Mouse (Mus musculus): ENCODE measurements around the gene Prkn. TPM values are rescaled to one million over a fixed set of nuclear protein-coding genes. Genes with fewer than 3 reads are reported as not detected.
"Not testable (repeated sequence)": the region's sequence is repeated elsewhere in the genome, so short reads cannot be mapped to it uniquely, and the experiment has no call there.

Prkn gene
- polyA plus RNA-seq, 1 experiment from 2014 or later: 2.1 TPM

- Histone ChIP-seq H3K27ac (no peak overlapping the region), H3K4me2 (replicated peaks) (no peak overlapping the region), H3K27me3 (peaks cover 69% of the 10 kb centered on the region), H3K36me3 (no peaks in the 10 kb centered on the region), H3K9ac (0 out of 2 replicates have a peak overlapping the region, but pooled peaks have one; percentile 13), H3K4me1 (peaks cover 17% of the 10 kb centered on the region; the same call in 1 of the 2 replicates), H3K9me3 (no peaks in the 10 kb centered on the region), H3K4me3 (no peak overlapping the region)
- WGBS: 31% methylated on average over 17 of the region's 17 CpGs
- ATAC-seq (ENCODE audit: low FRiP score, low read depth): peak; percentile 34; the same call in 1 of the 2 replicates
Observed at GRCm38 (mm10) chr17:11978260-11978821, 1138.2 kb downstream of the Prkn start.

- no peak for ATAC-seq (ENCODE audit: low FRiP score, low read depth)
- Histone ChIP-seq H3K27me3 (peaks cover 67% of the 10 kb centered on the region), H3K4me1 (peaks cover 12% of the 10 kb centered on the region; the same call in 1 of the 2 replicates), H3K4me2 (replicated peaks) (no peak overlapping the region), H3K36me3 (no peaks in the 10 kb centered on the region), H3K4me3 (no peak overlapping the region), H3K9ac (no peak overlapping the region), H3K27ac (no peak overlapping the region), H3K9me3 (no peaks in the 10 kb centered on the region)
- WGBS: 63% methylated on average over 9 of the region's 9 CpGs
Observed at GRCm38 (mm10) chr17:11981666-11982065, 1141.5 kb downstream of the Prkn start.

- H3K9ac ChIP-seq: no peak overlapping the region
- WGBS: 76% methylated on average over 14 of the region's 14 CpGs
- H3K4me2 ChIP-seq (replicated peaks): no peak overlapping the region
- H3K27me3 ChIP-seq: peaks cover 68% of the 10 kb centered on the region
- H3K4me1 ChIP-seq: peaks cover 29% of the 10 kb centered on the region
- H3K9me3 ChIP-seq: no peaks in the 10 kb centered on the region
- no peak overlapping the region for H3K4me3 ChIP-seq
- no peaks in the 10 kb centered on the region for H3K36me3 ChIP-seq
- H3K27ac ChIP-seq: no peak overlapping the region
- ATAC-seq (ENCODE audit: low FRiP score, low read depth): no peak
Observed at GRCm38 (mm10) chr17:11988110-11988837, 1148.1 kb downstream of the Prkn start.

GRCm38 (mm10) chr17:11989296-11989695 is 1149.1 kb downstream of the Prkn start:
- Histone ChIP-seq H3K36me3 (no peaks in the 10 kb centered on the region), H3K4me2 (replicated peaks) (no peak overlapping the region), H3K4me3 (no peak overlapping the region), H3K27me3 (peaks cover 71% of the 10 kb centered on the region), H3K4me1 (peaks cover 29% of the 10 kb centered on the region), H3K9ac (no peak overlapping the region), H3K9me3 (no peaks in the 10 kb centered on the region), H3K27ac (no peak overlapping the region)
- ATAC-seq (ENCODE audit: low FRiP score, low read depth): no peak
- 90% methylated on average over 4 of the region's 4 CpGs for WGBS

GRCm38 (mm10) chr17:11990386-11991087 is 1150.4 kb downstream of the Prkn start:
- H3K36me3 ChIP-seq: no peaks in the 10 kb centered on the region
- no peak overlapping the region for H3K9ac ChIP-seq
- H3K27ac ChIP-seq: 0 out of 2 replicates have a peak overlapping the region, but pooled peaks have one; percentile 35
- H3K4me1 ChIP-seq: peaks cover 29% of the 10 kb centered on the region
- H3K4me3 ChIP-seq: no peak overlapping the region
- H3K9me3 ChIP-seq: no peaks in the 10 kb centered on the region
- H3K27me3 ChIP-seq: peaks cover 73% of the 10 kb centered on the region
- WGBS: 14% methylated on average over 11 of the region's 11 CpGs
- no peak overlapping the region for H3K4me2 ChIP-seq (replicated peaks)
- ATAC-seq (ENCODE audit: low FRiP score, low read depth): peak; percentile 69

- no peak overlapping the region for H3K27ac ChIP-seq
- peak; percentile 30; the same call in 1 of the 2 replicates for ATAC-seq (ENCODE audit: low FRiP score, low read depth)
- no peaks in the 10 kb centered on the region for H3K36me3 ChIP-seq
- no peak overlapping the region for H3K9ac ChIP-seq
- peaks cover 28% of the 10 kb centered on the region for H3K4me1 ChIP-seq
- H3K4me2 ChIP-seq (replicated peaks): no peak overlapping the region
- peaks cover 66% of the 10 kb centered on the region for H3K27me3 ChIP-seq
- H3K9me3 ChIP-seq: no peaks in the 10 kb centered on the region
- 32% methylated on average over 8 of the region's 8 CpGs for WGBS
- H3K4me3 ChIP-seq: no peak overlapping the region
Observed at GRCm38 (mm10) chr17:11993249-11993648, 1153.1 kb downstream of the Prkn start.

- Histone ChIP-seq H3K36me3 (no peaks in the 10 kb centered on the region), H3K27me3 (peaks cover 60% of the 10 kb centered on the region), H3K27ac (no peak overlapping the region), H3K4me3 (no peak overlapping the region), H3K4me2 (replicated peaks) (no peak overlapping the region), H3K9me3 (no peaks in the 10 kb centered on the region), H3K9ac (no peak overlapping the region), H3K4me1 (peaks cover 25% of the 10 kb centered on the region)
- no peak for ATAC-seq (ENCODE audit: low FRiP score, low read depth)
- 82% methylated on average over 3 of the region's 3 CpGs for WGBS
Observed at GRCm38 (mm10) chr17:11994252-11994651, 1154.1 kb downstream of the Prkn start.

- H3K4me1 ChIP-seq: peaks cover 25% of the 10 kb centered on the region
- H3K27ac ChIP-seq; H3K9ac ChIP-seq; H3K4me2 ChIP-seq (replicated peaks); ATAC-seq (ENCODE audit: low FRiP score, low read depth); H3K9me3 ChIP-seq; H3K36me3 ChIP-seq; H3K4me3 ChIP-seq: not testable (repeated sequence)
- 71% methylated on average over 3 of the region's 3 CpGs for WGBS
- peaks cover 56% of the 10 kb centered on the region for H3K27me3 ChIP-seq
Observed at GRCm38 (mm10) chr17:11994754-11995153, 1154.6 kb downstream of the Prkn start.

GRCm38 (mm10) chr17:11995522-11995921 is 1155.3 kb downstream of the Prkn start:
- ATAC-seq (ENCODE audit: low FRiP score, low read depth): no peak
- H3K4me1 ChIP-seq: peaks cover 18% of the 10 kb centered on the region

GRCm38 (mm10) chr17:11996311-11996710 is 1156.1 kb downstream of the Prkn start:
- no peak overlapping the region for H3K27ac ChIP-seq
- H3K4me3 ChIP-seq: no peak overlapping the region
- ATAC-seq (ENCODE audit: low FRiP score, low read depth): no peak
- H3K36me3 ChIP-seq: no peaks in the 10 kb centered on the region
- no peak overlapping the region for H3K4me2 ChIP-seq (replicated peaks)
- H3K4me1 ChIP-seq: peaks cover 10% of the 10 kb centered on the region
- WGBS: 61% methylated on average over 9 of the region's 9 CpGs
- H3K27me3 ChIP-seq: peaks cover 50% of the 10 kb centered on the region
- H3K9me3 ChIP-seq: no peaks in the 10 kb centered on the region
- no peak overlapping the region for H3K9ac ChIP-seq

More at GRCm38 (mm10) chr17:11995522-11995921, 1155.3 kb downstream of the Prkn start:
- no peak overlapping the region for H3K4me3 ChIP-seq
- no peak overlapping the region for H3K27ac ChIP-seq
- H3K9me3 ChIP-seq: no peaks in the 10 kb centered on the region
- H3K27me3 ChIP-seq: peaks cover 50% of the 10 kb centered on the region
- H3K36me3 ChIP-seq: no peaks in the 10 kb centered on the region
- H3K9ac ChIP-seq: no peak overlapping the region
- H3K4me2 ChIP-seq (replicated peaks): no peak overlapping the region
- 80% methylated on average over 3 of the region's 3 CpGs for WGBS

- no peak for ATAC-seq (ENCODE audit: low FRiP score, low read depth)
- H3K4me2 ChIP-seq (replicated peaks): no peak overlapping the region
- no peaks in the 10 kb centered on the region for H3K4me1 ChIP-seq
- 82% methylated on average over 9 of the region's 9 CpGs for WGBS
- no peaks in the 10 kb centered on the region for H3K36me3 ChIP-seq
- H3K27me3 ChIP-seq: peaks cover 20% of the 10 kb centered on the region
- H3K4me3 ChIP-seq: no peak overlapping the region
- H3K27ac ChIP-seq: no peak overlapping the region
- no peaks in the 10 kb centered on the region for H3K9me3 ChIP-seq
- H3K9ac ChIP-seq: no peak overlapping the region
Observed at GRCm38 (mm10) chr17:12000285-12000684, 1160.1 kb downstream of the Prkn start.

GRCm38 (mm10) chr17:12021326-12021725 is 1181.1 kb downstream of the Prkn start:
- Histone ChIP-seq H3K9ac (no peak overlapping the region), H3K27ac (no peak overlapping the region), H3K36me3 (no peaks in the 10 kb centered on the region), H3K27me3 (no peaks in the 10 kb centered on the region), H3K9me3 (peaks cover 9% of the 10 kb centered on the region), H3K4me3 (no peak overlapping the region), H3K4me2 (replicated peaks) (no peak overlapping the region), H3K4me1 (no peaks in the 10 kb centered on the region)
- no peak for ATAC-seq (ENCODE audit: low FRiP score, low read depth)
- WGBS: 54% methylated on average over 3 of the region's 3 CpGs
